Mouse (Mus musculus) testis, adult 2 months (tissue): Measurements from ENCODE around the gene Ifna13. TPM values are rescaled to one million over a fixed set of nuclear protein-coding genes. Genes with fewer than 3 reads are reported as not detected.

Source experiments
- H3K27ac ChIP-seq: fragments of 200-500 bp; 2 replicates; pipeline ENCODE4 v1.5.1; 2012; ENCODE audit warnings: low read depth, low read length; ENCODE audit not compliant: control insufficient read depth, insufficient read depth
- H3K27me3 ChIP-seq: fragments of 200-500 bp; 2 replicates; pipeline ENCODE4 v1.6.1; 2012; ENCODE audit warnings: mild to moderate bottlenecking, low read length, moderate library complexity; ENCODE audit not compliant: control insufficient read depth, insufficient read depth
- H3K36me3 ChIP-seq: fragments of 200-500 bp; 2 replicates; pipeline ENCODE4 v1.6.1; 2012; ENCODE audit warnings: mild to moderate bottlenecking, low read length; ENCODE audit not compliant: control insufficient read depth, insufficient read depth
- H3K4me1 ChIP-seq: fragments of 200-500 bp; 2 replicates; pipeline ENCODE4 v1.6.1; 2012; ENCODE audit warnings: low read length; ENCODE audit not compliant: control insufficient read depth, insufficient read depth
- H3K4me3 ChIP-seq: fragments of 200-500 bp; 2 replicates; pipeline ENCODE4 v1.5.1; 2012; ENCODE audit warnings: low read depth, mild to moderate bottlenecking, low read length, moderate library complexity, mixed read lengths; ENCODE audit not compliant: control insufficient read depth
- CTCF ChIP-seq: fragments of 200-500 bp; IDR thresholded peaks from 2 replicates; pipeline ENCODE4 v1.5.1; 2012; ENCODE audit warnings: low read depth, mild to moderate bottlenecking, inconsistent platforms, low read length, moderate library complexity; ENCODE audit not compliant: control insufficient read depth, insufficient read depth, insufficient replicate concordance
- POLR2A ChIP-seq: fragments of 200-500 bp; IDR thresholded peaks from 2 replicates; pipeline ENCODE4 v1.6.1; 2012; ENCODE audit warnings: low read depth, mild to moderate bottlenecking, inconsistent platforms, low read length, moderate library complexity; ENCODE audit not compliant: control insufficient read depth
- polyA plus RNA-seq: library from polyadenylated mRNA; depleted of rRNA; stranded (reverse); fragments of >200 nt; gene quantifications from 2 replicates; pipeline ENCODE4 v1.2.3, GENCODE M21; 2012; rRNA removed

The Ifna13 gene
- polyA plus RNA-seq, 1 experiment: not detected

DNA sequence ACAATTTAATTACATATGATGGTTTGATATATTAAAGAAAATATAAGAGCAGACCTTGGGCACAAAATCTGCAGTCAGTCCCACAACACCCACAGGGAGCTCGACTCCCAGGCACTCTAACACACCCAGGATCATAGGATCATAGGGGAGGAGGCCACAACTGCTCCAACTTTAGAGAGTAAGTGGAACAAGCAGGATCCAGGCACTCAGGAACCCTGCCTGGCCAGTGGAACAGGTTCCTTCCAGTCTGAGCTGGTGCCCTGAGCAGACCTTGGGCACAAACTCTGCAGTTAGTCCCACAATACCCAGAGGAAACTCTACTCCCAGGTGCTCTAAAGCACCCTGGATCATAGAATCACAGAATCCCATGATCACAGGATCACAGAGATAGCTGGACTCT lies 11.2 kb upstream of the Ifna13 start:
- no peak for TF ChIP-seq CTCF
- no peak for TF ChIP-seq POLR2A
- Histone ChIP-seq H3K36me3 (no peaks in the 10 kb centered on the region), H3K4me3 (no peak overlapping the region), H3K4me1 (no peaks in the 10 kb centered on the region), H3K27ac (no peak overlapping the region), H3K27me3 (no peaks in the 10 kb centered on the region)

DNA sequence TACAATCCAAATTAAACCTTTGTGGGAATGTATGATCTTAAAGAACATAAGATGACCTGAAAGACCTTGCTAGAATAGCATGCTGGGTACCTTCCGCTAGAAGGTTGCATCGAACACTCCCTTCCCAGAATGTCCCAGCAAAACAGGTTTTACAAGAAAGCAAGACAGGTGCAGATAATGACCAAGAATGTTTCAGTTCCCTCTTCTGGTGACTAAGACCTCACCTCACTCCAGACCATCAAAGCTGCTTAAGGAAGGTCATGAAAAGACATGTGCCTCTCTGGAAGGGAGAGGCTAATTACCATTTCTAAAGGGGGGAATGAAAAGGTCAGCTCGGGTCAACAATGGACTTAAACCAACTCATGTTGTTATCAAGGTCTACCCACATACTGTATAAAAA lies 9.4 kb upstream of the Ifna13 start:
- no peak for TF ChIP-seq CTCF
- no peak for TF ChIP-seq POLR2A
- H3K36me3 ChIP-seq: no peaks in the 10 kb centered on the region
- H3K27me3 ChIP-seq: no peaks in the 10 kb centered on the region
- H3K4me1 ChIP-seq: no peaks in the 10 kb centered on the region
- H3K27ac ChIP-seq: no peak overlapping the region
- H3K4me3 ChIP-seq: no peak overlapping the region

- no peak overlapping the region for H3K27ac ChIP-seq
These were observed 1.7 kb downstream of the Ifna13 start for GRCm38 (mm10) chr4:88642526-88642925.

DNA sequence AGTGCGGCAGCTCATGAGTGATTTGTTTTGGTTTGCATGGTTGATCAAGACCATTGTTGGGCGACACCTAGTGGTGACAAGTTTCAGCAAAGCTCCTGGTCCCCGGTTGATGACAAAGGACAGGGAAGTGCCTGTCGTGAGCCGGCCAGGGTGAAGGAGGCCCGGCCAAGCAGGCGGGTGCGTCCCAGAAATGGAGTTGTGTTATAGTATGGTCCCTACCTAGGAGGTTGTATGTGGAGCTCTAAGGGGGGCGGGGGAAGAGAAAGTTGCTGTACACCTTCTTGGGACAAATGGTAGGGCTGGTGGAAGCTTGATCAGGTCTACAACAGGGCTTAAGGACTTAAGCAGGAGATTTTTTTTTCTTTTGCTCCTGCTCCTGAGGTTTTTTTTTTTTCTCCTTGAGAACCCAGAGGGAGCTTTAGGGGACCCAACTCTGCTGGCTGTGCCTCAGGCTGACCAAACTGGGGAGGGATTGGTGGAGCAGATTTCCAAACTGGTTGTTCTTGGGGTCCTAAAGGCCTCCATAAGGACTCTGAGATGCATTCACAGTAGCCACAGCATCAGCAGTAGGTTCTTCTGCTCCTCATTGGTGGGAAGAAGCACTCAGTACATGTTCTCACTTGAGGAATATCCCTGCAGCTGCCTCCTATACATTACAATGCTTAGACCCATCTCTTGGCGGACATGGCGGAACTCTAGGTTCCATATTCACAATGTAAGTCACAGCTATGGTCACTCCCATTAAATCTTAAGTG lies 3.0 kb downstream of the Ifna13 start:
- H3K27me3 ChIP-seq: no peaks in the 10 kb centered on the region
- TF ChIP-seq POLR2A (no peak), CTCF (peak; percentile 50; the same call in 1 of the 2 replicates)
- no peaks in the 10 kb centered on the region for H3K4me1 ChIP-seq
- peak overlapping the region; percentile 84 for H3K4me3 ChIP-seq
- H3K27ac ChIP-seq: no peak overlapping the region; the same call in 1 of the 2 replicates
- H3K36me3 ChIP-seq: no peaks in the 10 kb centered on the region

More at GRCm38 (mm10) chr4:88642526-88642925, 1.7 kb downstream of the Ifna13 start:
- TF ChIP-seq POLR2A (no peak), CTCF (no peak)
- no peak overlapping the region for H3K4me3 ChIP-seq
- no peaks in the 10 kb centered on the region for H3K27me3 ChIP-seq
- H3K4me1 ChIP-seq: no peaks in the 10 kb centered on the region
- no peaks in the 10 kb centered on the region for H3K36me3 ChIP-seq

- H3K4me3 ChIP-seq: peak overlapping the region; percentile 84
- no peaks in the 10 kb centered on the region for H3K4me1 ChIP-seq
- H3K27ac ChIP-seq: no peak overlapping the region
- H3K36me3 ChIP-seq: no peaks in the 10 kb centered on the region
- TF ChIP-seq POLR2A (no peak), CTCF (no peak)
- no peaks in the 10 kb centered on the region for H3K27me3 ChIP-seq
These were observed 3.6 kb downstream of the Ifna13 start for GRCm38 (mm10) chr4:88640704-88641076.

DNA sequence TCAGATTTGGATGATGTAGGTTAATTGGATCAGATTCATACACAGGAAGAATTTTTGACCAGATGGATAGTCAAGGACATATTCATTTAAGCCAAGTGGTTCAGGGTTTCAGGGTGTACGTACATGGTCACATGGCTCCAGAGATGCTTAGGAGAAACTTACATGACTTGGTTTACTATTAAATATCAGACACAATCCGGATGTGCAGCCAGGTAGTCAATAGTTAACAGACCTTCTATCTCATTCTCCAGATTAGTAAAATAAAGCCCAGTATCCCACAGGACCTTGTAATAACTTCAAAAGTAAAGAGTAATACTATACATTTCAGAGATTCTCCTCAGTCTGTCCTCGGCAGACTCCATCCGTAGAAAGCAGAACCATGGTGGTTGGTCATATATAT lies 9.9 kb downstream of the Ifna13 start, which contains the start of gene C87499:
C87499 (minus strand) TSS at position 101 of the 400 bp plus-strand sequence.
- H3K4me1 ChIP-seq: no peaks in the 10 kb centered on the region
- H3K27me3 ChIP-seq: no peaks in the 10 kb centered on the region
- H3K36me3 ChIP-seq: no peaks in the 10 kb centered on the region
- TF ChIP-seq CTCF: no peak
- H3K4me3 ChIP-seq: no peak within 1 kb of the TSS
- H3K27ac ChIP-seq: no peak within 1 kb of the TSS

- Histone ChIP-seq H3K27me3 (no peaks in the 10 kb centered on the region), H3K4me1 (no peaks in the 10 kb centered on the region), H3K27ac (no peak within 1 kb of the TSS), H3K36me3 (no peaks in the 10 kb centered on the region), H3K4me3 (no peak within 1 kb of the TSS)
- no peak for TF ChIP-seq CTCF
- TF ChIP-seq POLR2A: no peak
These were observed 41.0 kb downstream of the Ifna13 start, which contains the start of gene Ifna12 for GRCm38 (mm10) chr4:88603276-88603675. TSS of gene Ifna12 (minus strand) at chr4:88603376.

Other genes with a start within 250 kb of the Ifna13 start
- gene Hacd4, start 205.5 kb downstream of the Ifna13 start, polyA plus RNA-seq: 0.90 and 1.4 TPM in 2 replicates
- not detected in 2 replicates for gene Ifnb1, start 121.7 kb downstream of the Ifna13 start, polyA plus RNA-seq
- gene Ifna15, start 86.2 kb downstream of the Ifna13 start, polyA plus RNA-seq: not detected in 2 replicates
- not detected in 2 replicates for gene Ifna14, start 72.7 kb downstream of the Ifna13 start, polyA plus RNA-seq
- not detected in 2 replicates for gene Ifna9, start 52.1 kb downstream of the Ifna13 start, polyA plus RNA-seq
- gene Ifna12, start 41.1 kb downstream of the Ifna13 start, polyA plus RNA-seq: not detected in 2 replicates
- gene C87499, start 10.0 kb downstream of the Ifna13 start, polyA plus RNA-seq: not detected in 2 replicates
- not detected in 2 replicates for gene Ifna16, start 32.5 kb upstream of the Ifna13 start, polyA plus RNA-seq
- not detected in 2 replicates for gene Ifna2, start 39.5 kb upstream of the Ifna13 start, polyA plus RNA-seq
- 0.38 and 0.62 TPM in 2 replicates for gene Ifnab, start 46.9 kb upstream of the Ifna13 start, polyA plus RNA-seq
- gene Gm26566, start 77.3 kb upstream of the Ifna13 start, polyA plus RNA-seq: 1.1 and 1.7 TPM in 2 replicates
- 5.4 TPM in 2 replicates for gene Klhl9, start 78.0 kb upstream of the Ifna13 start, polyA plus RNA-seq
- not detected in 2 replicates for gene Gm13271, start 110.4 kb upstream of the Ifna13 start, polyA plus RNA-seq
- gene Gm13283, start 115.7 kb upstream of the Ifna13 start, polyA plus RNA-seq: not detected in 2 replicates
- not detected in 2 replicates for gene Gm13290, start 129.4 kb upstream of the Ifna13 start, polyA plus RNA-seq
- gene Gm13289, start 132.5 kb upstream of the Ifna13 start, polyA plus RNA-seq: not detected in 2 replicates
- gene Gm13272, start 135.4 kb upstream of the Ifna13 start, polyA plus RNA-seq: not detected in 2 replicates
- gene Ifnz, start 137.7 kb upstream of the Ifna13 start, polyA plus RNA-seq: not detected in 2 replicates
- gene Gm13276, start 141.2 kb upstream of the Ifna13 start, polyA plus RNA-seq: not detected in 2 replicates
- gene Gm13277, start 144.2 kb upstream of the Ifna13 start, polyA plus RNA-seq: not detected in 2 replicates
- not detected in 2 replicates for gene Gm13278, start 147.1 kb upstream of the Ifna13 start, polyA plus RNA-seq
- gene Gm13275, start 150.0 kb upstream of the Ifna13 start, polyA plus RNA-seq: not detected in 2 replicates
- not detected in 2 replicates for gene Gm13279, start 152.9 kb upstream of the Ifna13 start, polyA plus RNA-seq
- not detected in 2 replicates for gene Gm13285, start 155.2 kb upstream of the Ifna13 start, polyA plus RNA-seq
- not detected in 2 replicates for gene Gm13287, start 158.8 kb upstream of the Ifna13 start, polyA plus RNA-seq
- not detected in 2 replicates for gene Gm13288, start 161.1 kb upstream of the Ifna13 start, polyA plus RNA-seq
- gene Ifna7, start 171.8 kb upstream of the Ifna13 start, polyA plus RNA-seq: not detected in 2 replicates
- not detected in 2 replicates for gene Ifna11, start 175.5 kb upstream of the Ifna13 start, polyA plus RNA-seq
- gene Ifna6, start 183.0 kb upstream of the Ifna13 start, polyA plus RNA-seq: not detected in 2 replicates
- not detected in 2 replicates for gene Ifna5, start 191.1 kb upstream of the Ifna13 start, polyA plus RNA-seq
- gene Ifna4, start 197.4 kb upstream of the Ifna13 start, polyA plus RNA-seq: not detected in 2 replicates
- gene Ifna1, start 205.6 kb upstream of the Ifna13 start, polyA plus RNA-seq: not detected in 2 replicates
- not detected in 2 replicates for gene Ifne, start 235.7 kb upstream of the Ifna13 start, polyA plus RNA-seq